Mouse (Mus musculus) urinary bladder, postnatal 10 days (tissue): Measurements from ENCODE around the gene Cpn2.

Experiments
- DNase-seq: peaks from one replicate; pipeline ENCODE4 v3.0.0; 2022; ENCODE audit warnings: low spot score

Cpn2 gene

GRCm38 (mm10) chr16:30238791-30239190, 28.5 kb downstream of the Cpn2 start:
- no peak for DNase-seq

- peak; percentile 72 for DNase-seq
Measured at GRCm38 (mm10) chr16:30236091-30236699, 31.1 kb downstream of the Cpn2 start.

GRCm38 (mm10) chr16:30235577-30235976, 31.7 kb downstream of the Cpn2 start:
- no peak for DNase-seq

GRCm38 (mm10) chr16:30234636-30235546, 32.4 kb downstream of the Cpn2 start:
- no peak for DNase-seq

- no peak for DNase-seq
Measured at GRCm38 (mm10) chr16:30234077-30234476, 33.2 kb downstream of the Cpn2 start.

- no peak for DNase-seq
Measured at GRCm38 (mm10) chr16:30231882-30232604, 35.3 kb downstream of the Cpn2 start.

- no peak for DNase-seq
Measured at GRCm38 (mm10) chr16:30227352-30227751, 39.9 kb downstream of the Cpn2 start.

- no peak for DNase-seq
Measured at GRCm38 (mm10) chr16:30221161-30221782, 46.0 kb downstream of the Cpn2 start.

GRCm38 (mm10) chr16:30215811-30216210, 51.5 kb downstream of the Cpn2 start:
- DNase-seq, result no peak

GRCm38 (mm10) chr16:30213644-30214043, 53.7 kb downstream of the Cpn2 start:
- no peak for DNase-seq

GRCm38 (mm10) chr16:30212035-30212434, 55.3 kb downstream of the Cpn2 start:
- DNase-seq, result no peak

GRCm38 (mm10) chr16:30209264-30209663, 58.0 kb downstream of the Cpn2 start:
- DNase-seq, result no peak

- DNase-seq, result no peak
Measured at GRCm38 (mm10) chr16:30207991-30208390, 59.3 kb downstream of the Cpn2 start.

GRCm38 (mm10) chr16:30207111-30207828, 60.0 kb downstream of the Cpn2 start:
- DNase-seq, result no peak
